Mouse (Mus musculus) bone marrow, adult 2 months (tissue): ENCODE results near the gene Axdnd1.

ENCODE experiments used
- CTCF ChIP-seq: fragments of 200-500 bp; IDR thresholded peaks from 2 replicates; pipeline ENCODE4 v1.5.1; 2011; ENCODE audit warnings: low read length, control low read depth; ENCODE audit not compliant: control insufficient read depth, insufficient read depth
- POLR2A ChIP-seq: fragments of 200-500 bp; IDR thresholded peaks from 2 replicates; pipeline ENCODE4 v1.6.1; 2011; ENCODE audit warnings: low read depth, mild to moderate bottlenecking, control low read depth, low read length, borderline replicate concordance; ENCODE audit not compliant: control insufficient read depth

- no peak for TF ChIP-seq CTCF
- no peak for TF ChIP-seq POLR2A
Measured at GRCm38 (mm10) chr1:156463981-156464853, 43.3 kb upstream of the Axdnd1 start.
